ENCODE assay signal across 7 mouse cellular contexts in genomic region chr11:53430300-53430669, GRCm38 (mm10). TPM values are rescaled to one million over a fixed set of nuclear protein-coding genes. Genes with fewer than 3 reads are reported as not detected.
DNase-seq lines count a peak whose midpoint lies in the region; ATAC-seq and TF ChIP-seq lines count a peak whose summit lies in the region.

No protein-coding gene starts in this region.

- DNase-seq in lung, postnatal 10 days, result no peak
- no peak for DNase-seq in cerebellum, adult 9-10 months
- no peak for DNase-seq in frontal cortex, postnatal 36 days (ENCODE audit: low spot score in 2 of 2)

- ATAC-seq in lung, embryonic 16.5 days (ENCODE audit: low read depth), result peak; percentile 46
- peak; percentile 70 for ATAC-seq in hindbrain, embryonic 15.5 days (ENCODE audit: low FRiP score, low read depth)
- ATAC-seq in midbrain, embryonic 12.5 days (ENCODE audit: low FRiP score, low read depth), result peak; percentile 53; the same call in 1 of the 2 replicates

- peak overlapping the region; percentile 45 for H3K27ac ChIP-seq in lung, embryonic 16.5 days (ENCODE audit: low read length)
- peak overlapping the region; percentile 79 for H3K27ac ChIP-seq in cortical plate, adult 2 months (ENCODE audit: insufficient read depth, low read length)
- peak overlapping the region; percentile 86 for H3K27ac ChIP-seq in hindbrain, embryonic 15.5 days (replicated peaks)
- H3K27ac ChIP-seq in midbrain, embryonic 12.5 days (replicated peaks), result peak overlapping the region; percentile 67

- H3K9ac ChIP-seq in lung, embryonic 16.5 days (ENCODE audit: low read length), result peak overlapping the region; percentile 89
- peak overlapping the region; percentile 74 for H3K9ac ChIP-seq in hindbrain, embryonic 15.5 days
- peak overlapping the region; percentile 85 for H3K9ac ChIP-seq in midbrain, embryonic 12.5 days (replicated peaks)

- H3K9me3 ChIP-seq in lung, embryonic 16.5 days (ENCODE audit: control insufficient read depth, low read length), result no peaks in the 10 kb centered on the region
- H3K9me3 ChIP-seq in hindbrain, embryonic 15.5 days, result no peaks in the 10 kb centered on the region
- no peaks in the 10 kb centered on the region for H3K9me3 ChIP-seq in midbrain, embryonic 12.5 days

- no peak for TF ChIP-seq POLR2A in cortical plate, adult 2 months (IDR thresholded peaks at IDR 0.05; ENCODE audit: extremely low read depth, insufficient read depth, low read length)

- no peak for TF ChIP-seq CTCF in cortical plate, adult 2 months (IDR thresholded peaks at IDR 0.05; ENCODE audit: extremely low read depth, insufficient read depth, low read length)

- under 1% methylated on average over 34 of the region's 34 CpGs for WGBS in lung, embryonic 16.5 days
- under 1% methylated on average over 34 of the region's 34 CpGs for WGBS in hindbrain, embryonic 15.5 days
- under 1% methylated on average over 34 of the region's 34 CpGs for WGBS in midbrain, embryonic 12.5 days

- peaks cover 7% of the 10 kb centered on the region; the same call in 1 of the 2 replicates for H3K36me3 ChIP-seq in lung, embryonic 16.5 days (ENCODE audit: control insufficient read depth, insufficient read depth, low read length)
- H3K36me3 ChIP-seq in hindbrain, embryonic 15.5 days, result peaks cover 11% of the 10 kb centered on the region
- H3K36me3 ChIP-seq in midbrain, embryonic 12.5 days, result peaks cover 10% of the 10 kb centered on the region

- H3K4me3 ChIP-seq in lung, embryonic 16.5 days (ENCODE audit: low read length), result peak overlapping the region; percentile 89
- peak overlapping the region; percentile 74 for H3K4me3 ChIP-seq in cortical plate, adult 2 months (ENCODE audit: insufficient read depth, low read length)
- peak overlapping the region; percentile 83 for H3K4me3 ChIP-seq in hindbrain, embryonic 15.5 days
- H3K4me3 ChIP-seq in midbrain, embryonic 12.5 days, result peak overlapping the region; percentile 82

- H3K27me3 ChIP-seq in lung, embryonic 16.5 days (ENCODE audit: control insufficient read depth, insufficient read depth, low read depth, low read length), result no peaks in the 10 kb centered on the region
- H3K27me3 ChIP-seq in hindbrain, embryonic 15.5 days, result no peaks in the 10 kb centered on the region
- H3K27me3 ChIP-seq in midbrain, embryonic 12.5 days, result no peaks in the 10 kb centered on the region

- peak overlapping the region; percentile 93 for H3K4me2 ChIP-seq in lung, embryonic 16.5 days (ENCODE audit: low read depth, low read length)
- peak overlapping the region; percentile 75 for H3K4me2 ChIP-seq in hindbrain, embryonic 15.5 days
- peak overlapping the region; percentile 91 for H3K4me2 ChIP-seq in midbrain, embryonic 12.5 days (replicated peaks)

- H3K4me1 ChIP-seq in lung, embryonic 16.5 days (replicated peaks; ENCODE audit: control insufficient read depth, insufficient read depth, low read length), result peaks cover 12% of the 10 kb centered on the region
- peaks cover 5% of the 10 kb centered on the region for H3K4me1 ChIP-seq in cortical plate, adult 2 months (ENCODE audit: control insufficient read depth, insufficient read depth, low read length)
- peaks cover 17% of the 10 kb centered on the region for H3K4me1 ChIP-seq in hindbrain, embryonic 15.5 days (replicated peaks)
- peaks cover 15% of the 10 kb centered on the region for H3K4me1 ChIP-seq in midbrain, embryonic 12.5 days

RNA-seq across cellular contexts. Expression of gene Uqcrq, which starts 0.3 kb away (rescaled TPM):
- polyA plus RNA-seq in lung, embryonic 16.5 days (2015; fragmentation: Nextera tagmentation; extraction: Ambion mirVana), result 479 and 495 TPM in 2 replicates
- polyA plus RNA-seq in cortical plate, adult 2 months (2012; rRNA removed), result 413 and 414 TPM in 2 replicates
- polyA plus RNA-seq in hindbrain, embryonic 15.5 days (2015; fragmentation: Nextera tagmentation; extraction: Ambion mirVana), result 797 and 823 TPM in 2 replicates
- 540 and 574 TPM in 2 replicates for polyA plus RNA-seq in midbrain, embryonic 12.5 days (2016; fragmentation: Nextera tagmentation; extraction: Ambion mirVana)

RNA-seq across cellular contexts. Expression of gene Gdf9, which starts 0.5 kb away (rescaled TPM):
- polyA plus RNA-seq in lung, embryonic 16.5 days (2015; fragmentation: Nextera tagmentation; extraction: Ambion mirVana), result 1.4 and 2.1 TPM in 2 replicates
- 2.2 and 2.3 TPM in 2 replicates for polyA plus RNA-seq in cortical plate, adult 2 months (2012; rRNA removed)
- polyA plus RNA-seq in hindbrain, embryonic 15.5 days (2015; fragmentation: Nextera tagmentation; extraction: Ambion mirVana), result 2.9 and 3.2 TPM in 2 replicates
- polyA plus RNA-seq in midbrain, embryonic 12.5 days (2016; fragmentation: Nextera tagmentation; extraction: Ambion mirVana), result 3.0 and 3.3 TPM in 2 replicates

RNA-seq across cellular contexts. Expression of gene Leap2, which starts 7.3 kb away (rescaled TPM):
- polyA plus RNA-seq in lung, embryonic 16.5 days (2015; fragmentation: Nextera tagmentation; extraction: Ambion mirVana), result 1.0 TPM in 1 of 2 replicates, not detected in the other
- polyA plus RNA-seq in cortical plate, adult 2 months (2012; rRNA removed), result not detected in 2 replicates
- polyA plus RNA-seq in hindbrain, embryonic 15.5 days (2015; fragmentation: Nextera tagmentation; extraction: Ambion mirVana), result 0.52 TPM in 1 of 2 replicates, not detected in the other
- not detected in 2 replicates for polyA plus RNA-seq in midbrain, embryonic 12.5 days (2016; fragmentation: Nextera tagmentation; extraction: Ambion mirVana)

RNA-seq across cellular contexts. Expression of gene Gm10447, which starts 26.6 kb away (rescaled TPM):
- polyA plus RNA-seq in lung, embryonic 16.5 days (2015; fragmentation: Nextera tagmentation; extraction: Ambion mirVana), result 0.06 TPM in 1 of 2 replicates, not detected in the other
- polyA plus RNA-seq in cortical plate, adult 2 months (2012; rRNA removed), result 0.04 and 0.10 TPM in 2 replicates
- polyA plus RNA-seq in hindbrain, embryonic 15.5 days (2015; fragmentation: Nextera tagmentation; extraction: Ambion mirVana), result 0.07 TPM in 1 of 2 replicates, not detected in the other
- polyA plus RNA-seq in midbrain, embryonic 12.5 days (2016; fragmentation: Nextera tagmentation; extraction: Ambion mirVana), result not detected in 2 replicates

RNA-seq across cellular contexts. Expression of gene Shroom1, which starts 26.7 kb away (rescaled TPM):
- 1.9 and 2.8 TPM in 2 replicates for polyA plus RNA-seq in lung, embryonic 16.5 days (2015; fragmentation: Nextera tagmentation; extraction: Ambion mirVana)
- polyA plus RNA-seq in cortical plate, adult 2 months (2012; rRNA removed), result 6.5 and 6.8 TPM in 2 replicates
- 3.5 TPM in 2 replicates for polyA plus RNA-seq in hindbrain, embryonic 15.5 days (2015; fragmentation: Nextera tagmentation; extraction: Ambion mirVana)
- 1.8 and 2.4 TPM in 2 replicates for polyA plus RNA-seq in midbrain, embryonic 12.5 days (2016; fragmentation: Nextera tagmentation; extraction: Ambion mirVana)
